ENCODE assay signal across 16 mouse cellular contexts in the genomic region with DNA sequence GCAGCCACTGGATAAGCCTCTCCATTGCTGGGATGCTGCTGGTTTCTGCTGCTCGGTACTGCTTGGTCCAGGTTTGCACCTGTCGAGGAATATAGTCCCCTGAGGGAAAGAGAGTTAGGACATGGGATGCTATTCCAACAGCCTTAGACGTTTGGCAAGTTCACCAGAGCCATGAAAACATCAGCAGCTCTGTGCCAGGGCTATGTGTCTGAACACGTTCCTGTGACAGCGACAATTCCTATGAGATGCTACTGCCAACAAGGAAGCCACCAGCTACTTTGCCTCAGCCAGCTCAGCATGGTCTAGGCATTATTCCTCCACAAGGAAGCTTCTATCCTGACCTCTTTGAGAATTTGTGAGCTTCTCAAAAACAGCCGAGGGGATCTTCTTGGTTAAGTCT.
"Had no signal": no experiment of that assay in that cellular context is flagged by ENCODE, and none has a peak within 500 bp of the region (broad histone marks: within the 10 kb centered on the region; RNA-seq: fewer than 3 reads in every experiment).

No protein-coding gene starts in this region.

- H3K27ac ChIP-seq: neural tube, embryonic 12.5 days; neural tube, embryonic 13.5 days; neural tube, embryonic 15.5 days; stomach, embryonic 15.5 days; stomach, postnatal 0 days had no signal

- H3K9ac ChIP-seq: neural tube, embryonic 12.5 days; neural tube, embryonic 13.5 days; neural tube, embryonic 15.5 days; stomach, embryonic 15.5 days had no signal

- H3K36me3 ChIP-seq: neural tube, embryonic 12.5 days; neural tube, embryonic 13.5 days; neural tube, embryonic 15.5 days; stomach, embryonic 15.5 days had no signal

- H3K27me3 ChIP-seq: neural tube, embryonic 12.5 days; neural tube, embryonic 13.5 days; neural tube, embryonic 15.5 days; stomach, embryonic 15.5 days had no signal

- H3K9me3 ChIP-seq: neural tube, embryonic 12.5 days; neural tube, embryonic 13.5 days; neural tube, embryonic 15.5 days; stomach, embryonic 15.5 days had no signal

- H3K4me2 ChIP-seq: neural tube, embryonic 12.5 days; neural tube, embryonic 13.5 days; neural tube, embryonic 15.5 days; stomach, embryonic 15.5 days had no signal

- H3K4me1 ChIP-seq: neural tube, embryonic 12.5 days; neural tube, embryonic 13.5 days; neural tube, embryonic 15.5 days; stomach, embryonic 15.5 days had no signal

- H3K4me3 ChIP-seq: neural tube, embryonic 12.5 days; neural tube, embryonic 13.5 days; neural tube, embryonic 15.5 days; stomach, embryonic 15.5 days had no signal

- DNase-seq: retina, postnatal 1 day; right cerebral cortex, adult 18-20 months; right cerebral cortex, postnatal 14 days; right cerebral cortex, postnatal 25 days; right cerebral cortex, postnatal 4 days; spleen, adult 18-20 months; thymus, adult 18-20 months; thymus, adult 2 months; thymus, postnatal 14 days; thymus, postnatal 25 days; thymus, postnatal 36 days had no signal
